Mouse (Mus musculus) cerebellum, adult 9-10 months (tissue): Measurements from ENCODE around the gene Krtcap2.

Experiments used
- DNase-seq: peaks from one replicate; pipeline ENCODE4 v3.0.0; 2022

The Krtcap2 gene

GRCm38 (mm10) chr3:89284261-89284660 lies 38.5 kb downstream of the Krtcap2 start:
- no peak for DNase-seq

GRCm38 (mm10) chr3:89285526-89285925 lies 39.8 kb downstream of the Krtcap2 start:
- DNase-seq = no peak

DNA sequence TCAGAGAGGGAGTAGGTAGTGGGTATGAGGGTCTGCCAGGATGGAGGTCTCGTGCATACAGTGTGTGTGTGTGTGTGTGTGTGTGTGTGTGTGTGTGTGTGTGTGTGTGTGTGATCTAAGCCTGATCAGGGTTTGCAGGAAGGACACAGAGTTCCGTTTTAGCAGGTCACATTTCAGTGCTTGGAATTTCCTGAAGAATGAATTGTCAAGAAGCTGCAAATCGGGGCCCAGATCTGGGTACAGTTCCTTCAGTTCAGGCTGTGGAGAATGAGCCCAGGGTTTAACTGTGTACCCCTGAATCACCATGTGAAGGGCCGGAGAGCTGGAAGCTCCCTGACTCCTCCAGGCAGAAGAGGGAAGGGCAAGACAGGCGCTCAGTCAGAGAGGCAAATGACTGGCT lies 41.5 kb downstream of the Krtcap2 start:
- DNase-seq = no peak

DNA sequence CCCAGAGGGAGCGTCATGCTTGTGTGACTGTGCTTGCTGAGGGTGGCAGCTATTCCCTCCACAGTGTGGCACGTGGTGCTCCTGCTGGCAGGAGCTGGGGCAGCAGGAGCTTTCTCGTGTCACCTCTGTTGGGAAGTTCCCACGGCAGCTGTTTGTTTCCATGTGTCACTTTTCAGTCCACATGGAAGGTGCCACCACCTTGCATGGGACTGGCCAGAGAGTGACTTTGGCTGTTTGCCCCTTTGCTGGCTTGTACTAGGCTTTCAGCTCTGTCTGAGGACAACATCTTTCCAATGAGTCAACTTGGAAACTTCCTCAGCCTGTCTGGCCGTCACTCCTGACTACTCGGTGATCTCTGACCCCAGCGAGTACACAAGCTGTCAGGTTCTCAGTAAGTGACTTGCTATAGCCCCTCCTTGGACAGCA lies 42.8 kb downstream of the Krtcap2 start:
- DNase-seq = no peak

DNA sequence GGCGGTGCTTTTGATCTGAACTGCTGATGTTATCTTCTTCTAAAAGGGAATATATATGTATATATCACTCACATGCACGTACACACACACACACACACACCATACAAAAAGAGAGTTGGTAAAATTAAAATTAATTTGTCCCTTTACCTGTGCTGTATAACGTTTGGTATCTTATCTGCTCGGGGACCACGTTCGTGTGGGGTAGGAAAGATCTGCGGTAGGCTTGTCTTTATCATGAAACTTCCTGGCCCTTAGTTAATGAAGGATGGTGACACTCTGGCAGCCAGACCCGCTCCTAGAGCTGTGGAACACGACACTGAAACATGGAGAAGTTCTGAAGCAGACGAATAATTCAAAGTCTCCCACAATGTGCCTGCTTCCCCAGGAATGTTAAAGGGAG lies 46.1 kb downstream of the Krtcap2 start:
- DNase-seq = no peak

- DNase-seq = no peak
Measured at GRCm38 (mm10) chr3:89292303-89292702, 46.5 kb downstream of the Krtcap2 start.

DNA sequence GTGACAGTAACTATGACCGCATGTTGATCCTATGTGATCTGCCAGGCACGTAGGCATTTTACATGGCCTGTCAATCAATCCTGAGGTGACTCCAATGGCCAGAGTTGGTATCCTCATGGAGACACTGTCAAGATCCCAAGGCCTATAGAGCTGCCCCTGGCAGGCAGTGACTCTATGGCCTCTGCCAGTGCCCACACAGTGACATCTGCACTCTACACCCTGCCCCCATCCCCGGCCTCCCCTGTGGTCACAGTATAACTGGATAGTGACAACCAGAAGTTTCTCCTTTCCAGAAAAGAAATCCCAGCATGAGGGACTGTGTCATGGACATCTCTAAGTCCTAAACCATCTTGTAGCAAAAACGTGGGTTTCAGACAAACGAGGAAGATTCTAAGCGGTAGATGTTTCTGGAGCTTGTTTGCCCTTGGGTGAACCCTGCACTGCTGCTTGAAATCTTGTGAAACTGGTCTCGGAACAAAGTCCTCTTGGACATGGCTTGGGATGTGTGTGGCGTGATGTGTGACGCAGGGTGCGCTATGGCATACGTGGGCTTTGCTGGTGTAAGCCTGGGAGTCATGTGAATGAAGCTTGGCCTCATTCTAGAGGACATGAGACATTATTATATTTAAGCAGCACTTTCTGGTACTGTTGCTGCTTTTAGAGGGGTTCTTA lies 47.6 kb downstream of the Krtcap2 start:
- no peak for DNase-seq

DNA sequence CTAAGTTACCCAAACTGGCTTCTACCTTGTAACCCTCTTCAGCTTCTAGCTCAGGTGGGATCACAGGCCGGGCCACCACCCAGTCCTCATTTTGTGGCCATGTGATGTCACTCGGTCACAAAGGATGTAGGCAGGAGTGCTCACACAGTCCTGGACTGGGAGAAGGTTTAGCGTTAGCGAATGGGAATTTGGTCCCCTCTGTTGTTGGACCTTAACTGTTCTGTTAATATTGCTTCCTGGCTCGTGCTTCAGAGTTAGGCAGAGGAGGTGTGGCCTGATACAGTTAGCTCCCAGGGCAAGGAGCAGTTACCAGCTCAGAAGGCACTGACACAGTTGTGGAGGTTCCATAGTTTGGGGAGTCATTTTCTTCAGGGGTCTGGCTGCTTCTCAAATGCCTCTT lies 48.4 kb downstream of the Krtcap2 start:
- no peak for DNase-seq

DNA sequence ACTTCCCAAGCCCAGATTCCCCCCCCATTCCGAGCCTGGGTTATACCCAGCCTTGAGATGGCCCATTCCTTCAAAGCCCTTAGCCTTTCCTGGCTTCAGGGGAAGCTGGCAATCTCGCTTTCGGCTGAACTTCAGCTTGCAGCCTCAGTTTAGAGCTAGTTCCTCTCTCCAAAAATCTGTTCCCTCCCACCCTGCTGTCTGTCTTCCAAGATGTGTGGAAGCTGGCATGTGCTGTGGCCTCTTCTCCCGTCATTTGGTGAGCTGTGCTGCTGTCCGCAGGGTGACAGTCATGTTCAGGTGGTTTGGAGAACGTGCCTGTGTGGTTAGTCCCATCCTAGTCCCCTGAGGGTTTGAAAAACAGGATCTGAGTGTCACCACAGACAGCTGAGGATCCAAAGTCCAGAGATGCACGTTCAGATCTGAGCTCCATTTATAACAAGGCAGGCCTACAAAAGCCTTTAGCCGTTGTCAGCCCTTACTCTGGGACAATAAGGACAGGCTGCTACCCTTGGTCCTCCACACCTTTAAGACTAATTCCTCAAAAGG lies 50.0 kb downstream of the Krtcap2 start:
- no peak for DNase-seq

DNA sequence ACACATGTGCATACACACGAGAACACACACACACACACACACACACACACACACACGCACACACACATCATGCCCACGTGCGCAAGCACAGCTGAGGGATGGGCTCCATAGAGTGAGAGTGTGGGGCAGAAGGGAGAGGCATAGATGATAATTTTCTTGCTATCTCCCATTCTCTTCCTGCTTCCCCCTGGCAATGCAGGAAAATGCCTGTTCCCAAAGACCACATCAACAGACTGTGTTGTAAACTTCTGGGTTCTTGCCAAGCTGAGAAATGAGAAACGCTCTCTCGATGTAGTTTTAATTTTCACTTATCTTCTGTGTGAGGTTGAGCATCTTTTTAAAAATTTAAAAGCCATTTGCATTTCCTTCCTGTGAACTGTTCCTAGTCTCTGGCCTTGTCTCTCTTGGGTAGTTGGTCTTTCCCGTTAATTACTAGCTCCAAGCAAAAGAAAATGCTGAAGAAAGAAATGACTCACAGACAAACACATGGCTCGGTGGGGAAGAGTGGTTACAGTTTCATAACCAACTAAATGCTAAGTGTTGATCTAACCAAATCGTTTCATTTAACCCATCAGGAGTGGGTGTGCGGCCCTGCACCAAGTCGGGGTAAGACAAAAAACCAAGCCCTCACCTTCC lies 51.1 kb downstream of the Krtcap2 start:
- DNase-seq = no peak

GRCm38 (mm10) chr3:89298908-89299307 lies 53.1 kb downstream of the Krtcap2 start:
- DNase-seq = no peak

- DNase-seq = no peak
Measured at GRCm38 (mm10) chr3:89299499-89299898, 53.7 kb downstream of the Krtcap2 start.
